Mouse (Mus musculus): Measurements from ENCODE around the gene Tbx3. TPM values are rescaled to one million over a fixed set of nuclear protein-coding genes. Genes with fewer than 3 reads are reported as not detected.

Tbx3 gene
- total RNA-seq, 2 experiments from 2014 or later: 3.7 to 4.4 TPM

DNA sequence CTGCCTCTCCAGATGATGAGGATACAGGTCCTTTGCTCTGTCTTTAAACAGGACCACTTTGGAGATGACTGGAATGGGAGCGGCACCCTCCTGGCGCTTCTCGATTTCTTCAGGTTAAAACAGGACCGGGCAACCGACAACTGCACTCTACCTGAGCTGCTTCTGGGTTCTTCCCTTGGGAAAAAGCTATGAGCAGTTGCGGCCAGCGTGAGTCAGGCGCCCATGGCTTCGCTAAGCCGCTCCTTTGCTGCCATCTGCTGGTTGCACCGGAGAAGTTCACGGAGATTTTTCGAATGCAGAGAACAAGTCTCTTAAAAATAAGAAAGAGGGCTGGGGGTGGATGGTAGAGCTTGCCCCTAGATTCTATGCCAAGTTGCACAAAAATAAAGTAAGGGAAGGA, 20.6 kb downstream of the Tbx3 start:
- intact Hi-C loops (cut with DNase I): loop anchor here (2.0 kb wide), 1 partner anchor 910 kb away; no protein-coding TSS in a partner anchor
- peak; percentile 72 for DNase-seq

DNA sequence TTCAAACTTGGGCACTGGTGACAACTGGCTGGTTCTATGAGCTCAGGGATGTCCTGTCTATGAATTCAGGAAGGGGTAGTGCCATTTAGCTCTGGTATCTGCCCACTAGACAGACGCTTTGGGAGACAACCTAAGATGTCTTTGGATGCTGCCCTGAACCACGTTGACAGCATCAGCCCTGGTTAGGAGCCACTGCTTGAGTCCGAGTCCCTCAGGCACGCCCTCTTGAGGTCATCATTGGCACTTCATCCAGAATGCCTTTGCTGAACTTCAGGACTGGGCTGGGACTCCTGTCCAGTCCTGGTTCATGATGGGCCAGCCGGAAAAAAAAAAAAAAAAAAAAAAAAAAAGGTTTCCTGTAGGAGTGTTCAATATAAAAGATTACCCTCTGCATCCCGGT, 22.0 kb downstream of the Tbx3 start:
- intact Hi-C loops (cut with DNase I): no loop called here
- DNase-seq: no peak

DNA sequence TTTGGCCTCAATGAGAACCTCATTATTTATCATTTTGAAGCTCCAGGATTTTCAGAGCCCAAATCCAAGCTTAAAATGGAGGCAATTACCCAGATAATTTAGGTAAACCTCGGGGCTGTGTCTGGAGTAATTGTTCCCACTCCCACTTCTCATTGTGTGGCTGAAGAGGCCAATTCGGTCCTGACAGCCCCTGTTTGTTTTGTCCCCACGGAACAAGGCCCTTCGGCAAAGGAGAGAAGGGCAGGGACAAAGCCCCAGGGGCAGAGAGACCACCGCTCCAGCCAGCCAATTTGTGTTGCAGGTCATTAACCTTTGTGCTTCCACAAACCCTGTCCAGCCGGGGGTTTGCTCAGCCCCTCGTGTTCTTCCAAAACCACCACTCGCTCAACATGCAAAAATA, 24.4 kb downstream of the Tbx3 start:
- intact Hi-C loops (cut with DNase I): no loop called here
- DNase-seq: no peak

DNA sequence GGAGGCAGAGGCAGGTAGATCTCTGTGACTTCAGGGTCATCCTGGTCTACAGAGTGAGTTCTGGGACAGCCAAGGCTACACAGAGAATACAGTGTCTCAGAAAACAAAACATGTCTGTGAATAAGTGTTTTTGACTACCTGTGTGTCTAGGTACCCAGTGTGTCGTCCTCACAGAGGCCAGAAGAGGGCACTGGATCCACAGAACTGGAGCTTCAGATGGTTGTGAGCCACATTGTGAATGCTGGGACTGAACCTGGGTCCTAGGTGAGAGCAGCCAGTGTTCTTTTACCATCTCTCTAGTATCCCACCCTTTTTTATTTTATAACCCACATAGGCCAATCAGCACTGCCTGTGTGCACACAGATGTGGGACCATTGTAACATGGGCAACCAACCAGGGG, 32.6 kb downstream of the Tbx3 start:
- no peak for DNase-seq
- intact Hi-C loops (cut with DNase I): no loop called here

DNA sequence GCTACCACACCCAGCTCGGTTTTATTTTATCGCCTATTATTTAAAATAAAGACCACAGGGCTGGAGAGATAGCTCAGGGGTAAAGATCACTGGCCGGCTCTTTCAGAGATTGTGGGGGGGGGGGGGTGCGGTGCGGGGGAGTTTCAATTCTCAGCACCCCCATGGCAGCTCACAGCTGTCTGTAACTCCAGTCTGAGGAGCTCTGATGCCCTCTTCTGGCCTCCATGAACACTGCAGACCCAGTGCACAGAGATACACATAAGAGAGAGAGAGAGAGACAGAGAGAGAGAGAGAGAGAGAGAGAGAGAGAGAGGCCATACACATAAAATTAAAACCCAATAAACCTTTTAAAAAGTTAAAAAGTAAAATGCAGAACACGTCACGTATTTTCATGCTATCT, 34.4 kb downstream of the Tbx3 start:
- DNase-seq: no peak
- intact Hi-C loops (cut with DNase I): no loop called here

DNA sequence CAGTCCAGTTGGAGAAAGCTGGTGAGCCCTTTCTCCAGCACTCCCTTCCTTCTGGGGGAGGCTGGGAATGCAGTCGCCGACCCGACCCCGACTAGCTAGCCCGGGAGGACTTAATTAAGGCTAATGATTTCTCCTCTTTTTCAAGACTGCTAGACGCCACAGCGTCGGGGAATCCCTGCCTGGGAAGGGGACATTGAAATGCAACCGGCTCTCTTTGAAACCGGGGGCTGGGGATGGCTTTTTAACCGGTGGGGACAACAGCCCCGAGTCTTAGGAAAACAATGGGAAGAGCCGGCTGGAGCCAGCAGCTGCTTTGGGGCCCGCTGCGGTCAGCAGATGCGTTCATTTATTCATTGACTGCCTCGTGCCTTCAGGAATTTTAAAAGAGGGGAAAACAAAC, 36.0 kb downstream of the Tbx3 start:
- intact Hi-C loops (cut with DNase I): no loop called here
- no peak for DNase-seq

DNA sequence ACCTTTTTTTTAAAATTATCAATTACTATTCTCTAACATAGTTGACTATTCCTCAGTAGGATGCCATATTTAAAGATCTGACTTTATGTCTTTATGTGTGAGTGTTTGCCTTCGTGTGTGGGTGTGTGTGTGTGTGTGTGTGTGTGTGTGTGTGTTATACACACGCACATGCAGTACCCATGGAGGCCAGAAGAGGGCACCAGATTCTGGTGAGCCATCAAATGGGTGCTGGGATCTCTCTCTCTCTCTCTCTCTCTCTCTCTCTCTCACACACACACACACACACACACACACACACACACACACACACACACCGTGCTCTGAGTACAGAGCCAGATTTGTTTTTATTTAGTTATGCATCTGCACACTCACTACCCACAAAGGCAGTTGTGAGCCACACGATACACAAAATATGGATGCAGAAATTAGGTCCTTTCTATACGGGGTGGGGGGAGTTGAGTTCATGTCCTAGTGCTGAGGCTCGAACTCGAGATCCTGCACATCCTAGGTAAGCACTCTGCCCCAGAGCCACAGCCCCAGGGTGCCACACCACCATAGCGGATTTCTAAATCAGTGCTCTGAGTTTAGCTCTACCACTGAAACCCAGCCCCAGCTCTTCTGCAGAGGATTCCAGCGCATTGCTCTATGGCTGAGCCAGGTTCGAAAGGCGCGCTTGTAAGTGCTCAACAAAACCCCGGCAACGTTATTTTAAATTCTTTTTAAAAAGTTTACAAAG, 38.5 kb downstream of the Tbx3 start:
- intact Hi-C loops (cut with DNase I): no loop called here
- DNase-seq: no peak

DNA sequence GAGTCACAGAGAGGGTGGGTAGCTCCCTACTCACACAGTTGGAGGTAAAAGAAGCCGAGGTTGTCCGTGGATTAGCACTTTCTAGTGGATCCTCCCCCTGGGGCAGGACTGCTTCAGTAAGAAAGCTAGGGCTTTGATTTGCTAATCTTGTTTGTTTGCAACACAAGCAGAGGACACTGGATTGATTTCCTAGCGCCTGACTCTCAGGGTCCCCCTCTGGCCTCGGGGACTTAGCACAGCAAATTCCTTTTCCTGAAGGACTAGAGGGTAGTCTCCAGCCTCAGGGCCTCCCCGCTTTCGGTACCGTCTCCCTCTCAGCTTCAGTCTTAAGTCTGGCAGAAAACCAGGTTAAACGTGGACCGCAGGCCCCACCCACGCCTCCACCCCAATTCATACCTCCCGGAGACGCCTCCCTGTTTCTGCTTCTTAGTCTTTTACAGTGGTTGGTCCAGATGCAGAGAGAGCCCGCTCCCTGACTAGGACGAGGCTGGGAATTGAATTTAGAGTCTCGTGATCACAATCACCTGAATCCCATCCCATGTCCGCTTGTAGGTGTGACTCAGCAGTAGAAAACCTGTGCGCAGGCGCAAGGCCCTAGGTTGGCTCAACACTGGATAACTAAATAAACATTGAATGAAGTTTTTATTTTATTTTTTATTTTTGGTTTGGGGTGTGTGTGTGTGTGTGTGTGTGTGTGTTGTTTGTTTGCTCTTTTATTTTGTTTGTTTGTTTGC, 39.5 kb downstream of the Tbx3 start:
- intact Hi-C loops (cut with DNase I): loop anchor here (5.0 kb wide), 1 partner anchor 928 kb away; no protein-coding TSS in a partner anchor
- no peak for DNase-seq

DNA sequence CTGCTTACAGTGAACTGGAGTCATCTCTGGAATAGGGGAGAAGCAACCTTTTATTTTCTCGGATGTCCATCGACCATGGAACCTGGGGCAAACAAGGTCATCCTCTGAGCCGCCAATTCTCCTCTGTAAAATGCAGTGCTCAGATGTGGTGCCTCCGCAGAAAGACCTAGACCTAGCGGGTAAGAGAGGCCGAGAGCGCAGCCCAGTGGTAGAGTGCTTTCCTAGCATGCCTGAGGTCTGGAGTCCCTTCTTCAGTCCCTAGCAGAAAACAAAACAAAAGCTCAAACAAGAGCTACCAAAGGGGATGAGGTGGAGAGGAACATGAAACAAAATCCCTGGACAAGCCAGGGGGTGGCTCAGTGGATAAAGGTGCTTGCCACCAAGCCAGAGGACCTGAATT, 40.3 kb downstream of the Tbx3 start:
- no peak for DNase-seq
- intact Hi-C loops (cut with DNase I): loop anchor here (5.0 kb wide), 1 partner anchor 928 kb away; no protein-coding TSS in a partner anchor

DNA sequence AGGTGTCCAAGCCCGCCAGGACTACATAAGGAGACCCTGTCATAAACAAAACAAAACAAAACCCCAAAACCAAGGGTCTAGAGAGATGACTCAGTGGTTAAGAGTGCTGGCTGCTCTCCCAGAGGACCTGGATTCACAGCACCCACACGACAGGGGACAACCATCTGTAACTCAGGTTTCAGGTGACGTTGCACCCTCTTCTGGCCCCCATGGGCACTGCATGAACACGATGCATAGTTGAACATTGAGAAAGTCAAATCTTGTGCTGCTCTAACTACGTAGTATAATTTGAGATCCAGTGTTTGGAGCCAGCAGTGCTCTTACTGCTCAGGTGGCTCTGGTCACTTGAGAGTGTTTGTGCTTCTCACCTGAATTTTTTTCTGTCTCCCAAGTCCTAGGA, 41.2 kb downstream of the Tbx3 start:
- intact Hi-C loops (cut with DNase I): loop anchor here (5.0 kb wide), 1 partner anchor 929 kb away; no protein-coding TSS in a partner anchor
- no peak for DNase-seq

DNA sequence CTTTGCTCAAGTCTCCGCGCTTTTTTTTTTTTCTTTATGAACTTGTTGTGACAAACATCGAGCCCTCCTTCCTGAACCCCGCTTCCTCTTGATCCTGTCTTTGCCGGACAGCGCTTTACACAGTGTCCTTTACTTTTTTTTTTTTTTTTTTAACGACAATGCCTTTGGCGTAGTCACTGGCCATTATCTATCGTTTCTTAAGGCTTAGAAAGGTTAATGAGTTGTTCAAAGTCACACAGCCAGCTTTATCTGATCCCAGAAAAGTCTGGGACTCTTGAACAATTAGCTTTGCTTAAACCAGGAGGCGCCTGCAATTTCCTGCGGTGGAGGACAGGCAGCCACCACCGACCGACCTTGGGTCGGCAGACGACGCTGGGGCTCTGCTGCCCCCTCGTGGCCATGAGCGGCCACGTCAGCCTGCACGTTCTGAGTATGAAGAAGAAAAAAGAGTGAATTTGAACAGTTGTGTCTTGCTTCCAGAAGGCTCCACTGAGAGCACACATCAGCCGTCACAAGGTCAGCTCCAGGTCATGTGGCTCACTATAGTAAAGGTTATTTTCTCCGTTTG, 42.3 kb downstream of the Tbx3 start:
- peak; percentile 77 for DNase-seq

DNA sequence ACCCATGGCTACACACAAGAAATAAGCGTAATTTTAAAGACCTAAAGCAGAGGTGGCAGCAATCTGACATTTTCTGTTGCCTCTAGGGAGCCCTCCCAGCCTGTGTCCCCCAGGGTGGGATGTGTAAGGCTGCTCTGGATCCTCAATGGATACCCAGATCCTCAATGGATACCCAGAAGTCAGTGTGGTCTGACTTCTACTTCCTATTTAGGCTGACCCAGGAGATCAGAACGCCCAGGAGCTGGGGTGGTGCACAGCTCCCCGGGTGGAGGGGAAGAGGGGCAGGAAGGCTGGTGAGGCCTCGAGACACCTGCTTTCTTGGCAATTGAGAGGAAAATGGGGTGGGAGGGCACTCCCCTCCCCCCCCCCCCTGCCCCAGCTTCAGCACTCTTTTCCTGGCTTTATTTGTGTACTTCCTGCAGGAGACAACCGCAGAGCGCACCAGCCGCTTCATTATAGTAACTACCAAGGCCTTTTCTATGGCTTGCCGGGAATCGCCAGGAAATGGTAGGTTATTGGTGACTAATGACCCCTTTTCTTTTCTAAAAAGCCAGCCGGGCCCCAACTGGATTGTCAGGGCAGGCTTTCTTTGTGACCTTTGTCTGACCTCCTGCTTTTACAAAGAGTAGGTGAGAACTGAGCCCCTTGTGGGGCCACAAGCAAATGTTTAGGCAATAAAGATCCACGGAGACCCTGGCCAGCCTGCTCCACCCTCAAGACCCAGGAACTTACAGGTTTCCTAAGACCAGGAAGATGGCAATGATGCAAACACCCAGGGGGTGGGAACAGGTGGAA, 50.2 kb downstream of the Tbx3 start:
- intact Hi-C loops (cut with DNase I): no loop called here

More for the DNA sequence above, 42.3 kb downstream of the Tbx3 start:
- intact Hi-C loops (cut with DNase I): loop anchor here (5.0 kb wide), 1 partner anchor 930 kb away; no protein-coding TSS in a partner anchor

DNA sequence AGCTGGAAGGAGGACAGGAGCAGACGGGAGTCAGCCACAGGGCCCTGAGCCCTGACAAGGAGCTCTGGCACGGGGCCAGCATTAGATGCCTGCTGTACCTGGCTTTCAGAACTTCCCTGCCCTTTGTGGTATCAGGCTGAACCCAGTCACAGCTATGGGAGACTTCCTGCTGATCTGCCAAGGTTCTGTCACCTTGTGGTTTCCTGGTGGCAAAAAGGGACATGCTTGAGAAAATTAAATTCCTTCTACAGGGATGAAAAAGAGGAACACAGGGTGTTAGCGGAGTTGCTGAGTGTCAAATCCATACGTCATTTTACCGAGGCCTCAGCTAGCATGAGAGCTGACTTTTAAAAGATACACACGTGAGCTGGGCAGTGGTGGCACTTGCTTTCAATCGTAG, 62.5 kb downstream of the Tbx3 start:
- intact Hi-C loops (cut with DNase I): no loop called here
- DNase-seq: peak; percentile 17

More for the DNA sequence above, 50.2 kb downstream of the Tbx3 start:
- no peak for DNase-seq

Other genes with a start within 250 kb of the Tbx3 start
- gene Tbx5, start 162.0 kb downstream of the Tbx3 start, total RNA-seq (2021): not detected